Mouse (Mus musculus) brain, embryonic 14.5 days (tissue): Measurements from ENCODE around the gene Ablim1.

Experiments used
- CTCF ChIP-seq: fragments of 200-500 bp; IDR thresholded peaks from 2 replicates; pipeline ENCODE4 v1.5.1; 2012; ENCODE audit warnings: inconsistent platforms, mild to moderate bottlenecking, moderate library complexity, borderline replicate concordance; ENCODE audit not compliant: insufficient read depth, insufficient read length; ENCODE audit errors: extremely low read depth
- POLR2A ChIP-seq: fragments of 200-500 bp; IDR thresholded peaks from 2 replicates; pipeline ENCODE4 v1.6.1; 2012; ENCODE audit warnings: mild to moderate bottlenecking, inconsistent platforms, borderline replicate concordance; ENCODE audit not compliant: poor library complexity, insufficient read depth, insufficient read length, severe bottlenecking; ENCODE audit errors: extremely low read depth

DNA sequence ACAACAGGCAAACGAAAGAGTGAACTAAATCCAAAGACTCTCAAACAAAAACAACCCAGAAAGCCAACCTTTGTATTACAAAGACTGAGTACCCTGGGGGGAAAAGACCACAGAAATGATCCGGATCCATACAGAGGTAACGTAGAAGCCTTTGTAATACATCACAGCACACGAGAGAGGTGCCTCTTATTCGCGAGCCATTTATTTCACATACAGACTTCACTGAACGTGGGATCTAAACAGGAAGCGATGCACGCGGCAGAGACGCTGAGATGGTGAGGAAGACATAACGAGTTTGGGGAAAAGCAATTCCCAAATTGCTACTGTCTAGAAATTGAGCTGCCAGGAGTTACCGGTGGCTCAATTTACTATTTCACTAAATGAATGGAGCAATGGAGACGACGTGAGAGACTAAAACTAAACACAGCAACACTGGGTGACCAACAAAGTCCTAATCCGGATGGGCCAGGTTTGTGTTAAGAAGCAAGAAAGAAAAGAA lies 265.1 kb downstream of the Ablim1 start:
- TF ChIP-seq POLR2A, result no peak
- no peak for TF ChIP-seq CTCF
